In the genomic region with DNA sequence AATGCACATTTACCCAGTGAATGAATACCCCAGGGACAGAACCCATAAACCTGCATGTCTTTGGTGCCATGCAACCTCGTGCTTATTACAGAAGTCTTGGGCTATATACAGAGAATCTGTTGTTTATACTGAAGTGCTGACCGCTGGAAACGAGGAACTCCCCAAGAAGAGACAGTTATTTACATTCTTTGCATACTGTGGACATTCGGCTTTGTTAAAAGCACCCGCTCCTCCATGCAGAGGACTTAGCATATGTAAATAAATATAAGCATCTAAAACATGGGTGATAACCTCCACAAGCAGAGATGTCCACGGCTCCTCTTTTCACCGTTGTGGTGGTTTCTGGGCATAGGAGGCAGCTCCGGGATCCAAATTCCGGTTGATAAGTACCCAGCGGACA, we compare ENCODE assay signal across 24 mouse cellular contexts.
"Had no signal": no experiment of that assay in that cellular context is flagged by ENCODE, and none has a peak within 500 bp of the region (broad histone marks: within the 10 kb centered on the region; RNA-seq: fewer than 3 reads in every experiment).

No protein-coding gene starts in this region.

- H3K27me3 ChIP-seq: heart, embryonic 13.5 days; heart, embryonic 15.5 days; hindbrain, embryonic 13.5 days; hindbrain, embryonic 15.5 days; kidney, embryonic 15.5 days; limb, embryonic 13.5 days; limb, embryonic 15.5 days had no signal

- ATAC-seq: forebrain, postnatal 0 days; hindbrain, postnatal 0 days had no signal

- H3K9me3 ChIP-seq: heart, embryonic 13.5 days; heart, embryonic 15.5 days; hindbrain, embryonic 13.5 days; hindbrain, embryonic 15.5 days; kidney, embryonic 15.5 days; limb, embryonic 13.5 days; limb, embryonic 15.5 days had no signal

- H3K9ac ChIP-seq: forebrain, postnatal 0 days; heart, embryonic 13.5 days; heart, embryonic 15.5 days; hindbrain, embryonic 13.5 days; hindbrain, embryonic 15.5 days; kidney, embryonic 15.5 days; limb, embryonic 13.5 days; limb, embryonic 15.5 days had no signal

- H3K4me3 ChIP-seq: heart, embryonic 13.5 days; heart, embryonic 15.5 days; hindbrain, embryonic 13.5 days; hindbrain, embryonic 15.5 days; kidney, embryonic 15.5 days; limb, embryonic 13.5 days; limb, embryonic 15.5 days had no signal

- DNase-seq: forebrain, postnatal 0 days; gastrocnemius, postnatal 14 days; gastrocnemius, postnatal 36 days; heart, adult 18-20 months; heart, postnatal 14 days; heart, postnatal 36 days; kidney, adult 11 months; kidney, adult 2 months; kidney, adult 9 months; kidney, postnatal 14 days; kidney, postnatal 36 days; layer of hippocampus, adult 9-11 months; layer of hippocampus, postnatal 36 days; left cerebral cortex, postnatal 4 days had no signal

- H3K4me1 ChIP-seq: heart, embryonic 13.5 days; heart, embryonic 15.5 days; hindbrain, embryonic 15.5 days; kidney, embryonic 15.5 days; limb, embryonic 13.5 days; limb, embryonic 15.5 days had no signal

- H3K36me3 ChIP-seq: heart, embryonic 13.5 days; heart, embryonic 15.5 days; hindbrain, embryonic 13.5 days; hindbrain, embryonic 15.5 days; kidney, embryonic 15.5 days; limb, embryonic 15.5 days had no signal

- H3K27ac ChIP-seq: heart, embryonic 13.5 days; heart, embryonic 15.5 days; hindbrain, embryonic 13.5 days; hindbrain, embryonic 15.5 days; hindbrain, postnatal 0 days; kidney, embryonic 15.5 days; kidney, postnatal 0 days; limb, embryonic 13.5 days; limb, embryonic 15.5 days had no signal

- H3K4me2 ChIP-seq: heart, embryonic 11.5 days; heart, embryonic 13.5 days; heart, embryonic 15.5 days; hindbrain, embryonic 13.5 days; hindbrain, embryonic 15.5 days; kidney, embryonic 15.5 days; limb, embryonic 13.5 days; limb, embryonic 15.5 days had no signal
